Mouse (Mus musculus) stomach, postnatal 0 days (tissue): ENCODE results near the gene Fchsd2. TPM values are rescaled to one million over a fixed set of nuclear protein-coding genes. Genes with fewer than 3 reads are reported as not detected.

Source experiments
- ATAC-seq: fragments of 200-750 bp; cut with Nextera tagmentation; 2 replicates; pipeline ENCODE4 v1.8.0; 2017; ENCODE audit not compliant: low FRiP score, low TSS enrichment
- DNase-seq: peaks from one replicate; pipeline ENCODE4 v3.0.0-alpha.2; 2016; ENCODE audit warnings: low spot score
- H3K27ac ChIP-seq: fragments of 300-500 bp; sonication (generic); replicated peaks from 2 replicates; pipeline ENCODE4 v1.5.1; 2014; ENCODE audit warnings: mild to moderate bottlenecking, control low read depth
- H3K27me3 ChIP-seq: fragments of 300-500 bp; sonication (generic); 2 replicates; pipeline ENCODE4 v1.6.1; 2014; ENCODE audit warnings: low read length; ENCODE audit not compliant: control insufficient read depth, insufficient read depth
- H3K36me3 ChIP-seq: fragments of 300-500 bp; sonication (generic); 2 replicates; pipeline ENCODE4 v1.6.1; 2014; ENCODE audit warnings: low read length, mixed read lengths; ENCODE audit not compliant: control insufficient read depth, insufficient read depth
- H3K4me1 ChIP-seq: fragments of 300-500 bp; sonication (generic); replicated peaks from 2 replicates; pipeline ENCODE4 v1.6.1; 2014; ENCODE audit warnings: antibody characterized with exemption; ENCODE audit not compliant: control insufficient read depth, insufficient read depth
- H3K4me2 ChIP-seq: fragments of 300-500 bp; sonication (generic); replicated peaks from 2 replicates; pipeline ENCODE4 v1.6.1; 2014; ENCODE audit warnings: low read depth, mild to moderate bottlenecking, control low read depth, moderate library complexity
- H3K4me3 ChIP-seq: fragments of 300-500 bp; sonication (generic); 2 replicates; pipeline ENCODE4 v1.5.1; 2014; ENCODE audit warnings: low read depth, low read length, control low read depth
- H3K9ac ChIP-seq: fragments of 300-500 bp; sonication (generic); 2 replicates; pipeline ENCODE4 v1.6.1; 2014; ENCODE audit warnings: mild to moderate bottlenecking, low read length, control low read depth, mixed read lengths
- H3K9me3 ChIP-seq: fragments of 300-500 bp; sonication (generic); 2 replicates; pipeline ENCODE4 v1.6.1; 2016; ENCODE audit warnings: low read length; ENCODE audit not compliant: control insufficient read depth
- CTCF ChIP-seq: IDR thresholded peaks from 2 replicates; pipeline ENCODE4 v1.5.1; 2016; ENCODE audit warnings: antibody characterized with exemption, low read depth, mild to moderate bottlenecking, moderate library complexity
- EP300 ChIP-seq: optimal IDR thresholded peaks from 2 replicates; pipeline ENCODE3; 2016; ENCODE audit warnings: antibody characterized with exemption
- WGBS: fragments of 180-500 bp; shearing (Covaris S2); extraction: QIAGEN DNeasy Blood & Tissue Kit; methylation state at CpG from one replicate; pipeline ENCODE4 v1.1.7; 2014; 5-methylcytosine and 5-hydroxymethylcytosine counted together
- polyA plus RNA-seq: library from polyadenylated mRNA; unstranded; fragments of >200 nt; fragmentation: Nextera tagmentation; extraction: Ambion mirVana; gene quantifications from 2 replicates; pipeline ENCODE4 v1.2.1, GENCODE M21; 2015

Gene Fchsd2
- polyA plus RNA-seq, 1 experiment from 2014 or later: 6.4 TPM

- WGBS: 75% methylated on average over 4 of the region's 4 CpGs
- Histone ChIP-seq H3K4me2 (no peak overlapping the region), H3K36me3 (no peaks in the 10 kb centered on the region), H3K27me3 (no peaks in the 10 kb centered on the region), H3K27ac (no peak overlapping the region), H3K4me1 (no peaks in the 10 kb centered on the region), H3K4me3 (no peak overlapping the region), H3K9me3 (no peaks in the 10 kb centered on the region), H3K9ac (no peak overlapping the region)
- no peak for ATAC-seq
- TF ChIP-seq EP300: no peak
- no peak for TF ChIP-seq CTCF
- no peak for DNase-seq
Observed at GRCm38 (mm10) chr7:101163878-101164277, 71.2 kb downstream of the Fchsd2 start.

GRCm38 (mm10) chr7:101166568-101166967 lies 73.9 kb downstream of the Fchsd2 start:
- no peak for DNase-seq
- Histone ChIP-seq H3K27ac (no peak overlapping the region), H3K9ac (no peak overlapping the region), H3K4me1 (no peaks in the 10 kb centered on the region), H3K36me3 (no peaks in the 10 kb centered on the region), H3K4me3 (no peak overlapping the region), H3K27me3 (no peaks in the 10 kb centered on the region), H3K9me3 (no peaks in the 10 kb centered on the region), H3K4me2 (no peak overlapping the region)
- no peak; the same call in 1 of the 2 replicates for ATAC-seq
- 42% methylated on average over 2 of the region's 2 CpGs for WGBS
- TF ChIP-seq EP300: no peak
- TF ChIP-seq CTCF: no peak

GRCm38 (mm10) chr7:101170482-101170881 lies 77.8 kb downstream of the Fchsd2 start:
- Histone ChIP-seq H3K4me1 (no peaks in the 10 kb centered on the region), H3K9me3 (no peaks in the 10 kb centered on the region), H3K36me3 (no peaks in the 10 kb centered on the region), H3K4me3 (no peak overlapping the region), H3K27me3 (no peaks in the 10 kb centered on the region), H3K4me2 (no peak overlapping the region), H3K9ac (no peak overlapping the region), H3K27ac (no peak overlapping the region)
- 29% methylated on average over 3 of the region's 3 CpGs for WGBS
- ATAC-seq: no peak
- TF ChIP-seq EP300 (no peak), CTCF (no peak)
- no peak for DNase-seq

- TF ChIP-seq CTCF (no peak), EP300 (no peak)
- no peaks in the 10 kb centered on the region for H3K27me3 ChIP-seq
- ATAC-seq: no peak
- H3K36me3 ChIP-seq: no peaks in the 10 kb centered on the region
- 71% methylated on average over 1 of the region's 1 CpGs for WGBS
- no peak for DNase-seq
- H3K4me3 ChIP-seq: no peak overlapping the region
- H3K4me1 ChIP-seq: no peaks in the 10 kb centered on the region
- no peak overlapping the region for H3K9ac ChIP-seq
- no peak overlapping the region for H3K4me2 ChIP-seq
- no peaks in the 10 kb centered on the region for H3K9me3 ChIP-seq
- H3K27ac ChIP-seq: no peak overlapping the region
Observed at GRCm38 (mm10) chr7:101171002-101171401, 78.3 kb downstream of the Fchsd2 start.

- Histone ChIP-seq H3K9ac (no peak overlapping the region), H3K4me3 (no peak overlapping the region), H3K4me1 (peaks cover 2% of the 10 kb centered on the region; the same call in 1 of the 2 replicates), H3K9me3 (no peaks in the 10 kb centered on the region), H3K27me3 (no peaks in the 10 kb centered on the region), H3K4me2 (no peak overlapping the region), H3K36me3 (no peaks in the 10 kb centered on the region), H3K27ac (no peak overlapping the region)
- DNase-seq: no peak
- 90% methylated on average over 3 of the region's 3 CpGs for WGBS
- no peak for ATAC-seq
- no peak for TF ChIP-seq EP300
- TF ChIP-seq CTCF: no peak
Observed at GRCm38 (mm10) chr7:101173331-101173730, 80.7 kb downstream of the Fchsd2 start.

- no peak overlapping the region for H3K4me3 ChIP-seq
- peak overlapping the region; percentile 61; the same call in 1 of the 2 replicates for H3K27ac ChIP-seq
- DNase-seq (no peak), ATAC-seq (no peak)
- peaks cover 3% of the 10 kb centered on the region; the same call in 1 of the 2 replicates for H3K4me1 ChIP-seq
- WGBS: 19% methylated on average over 2 of the region's 2 CpGs
- TF ChIP-seq CTCF: no peak
- no peak for TF ChIP-seq EP300
- no peak overlapping the region for H3K9ac ChIP-seq
- no peaks in the 10 kb centered on the region for H3K27me3 ChIP-seq
- no peaks in the 10 kb centered on the region for H3K9me3 ChIP-seq
- no peaks in the 10 kb centered on the region for H3K36me3 ChIP-seq
- H3K4me2 ChIP-seq: no peak overlapping the region
Observed at GRCm38 (mm10) chr7:101178751-101179150, 86.1 kb downstream of the Fchsd2 start.
